Mouse (Mus musculus): Measurements from ENCODE around the gene Rnf144a. TPM values are rescaled to one million over a fixed set of nuclear protein-coding genes. Genes with fewer than 3 reads are reported as not detected.
"Not testable (repeated sequence)": the region's sequence is repeated elsewhere in the genome, so short reads cannot be mapped to it uniquely, and the experiment has no call there.

The Rnf144a gene
- polyA plus RNA-seq, 1 experiment from 2014 or later: 20.1 TPM

GRCm38 (mm10) chr12:26295995-26296394, 119.1 kb downstream of the Rnf144a start:
- ATAC-seq; H3K27ac ChIP-seq; H3K36me3 ChIP-seq; H3K4me1 ChIP-seq (replicated peaks); H3K4me2 ChIP-seq (replicated peaks); H3K27me3 ChIP-seq (replicated peaks); H3K9me3 ChIP-seq; H3K4me3 ChIP-seq (replicated peaks); H3K9ac ChIP-seq: not testable (repeated sequence)
- 7% methylated on average over 1 of the region's 1 CpGs for WGBS

- H3K27ac ChIP-seq: no peak overlapping the region
- no peak for ATAC-seq
- WGBS: 87% methylated on average over 2 of the region's 2 CpGs
Measured at GRCm38 (mm10) chr12:26289200-26289599, 125.9 kb downstream of the Rnf144a start.

GRCm38 (mm10) chr12:26288347-26288746, 126.7 kb downstream of the Rnf144a start:
- H3K4me2 ChIP-seq (replicated peaks): no peak overlapping the region
- no peaks in the 10 kb centered on the region for H3K9me3 ChIP-seq
- no peak for ATAC-seq
- no peak overlapping the region for H3K4me3 ChIP-seq (replicated peaks)
- WGBS: 63% methylated on average over 1 of the region's 1 CpGs
- no peaks in the 10 kb centered on the region for H3K27me3 ChIP-seq (replicated peaks)
- no peak overlapping the region for H3K27ac ChIP-seq
- no peaks in the 10 kb centered on the region for H3K36me3 ChIP-seq
- H3K4me1 ChIP-seq (replicated peaks): no peaks in the 10 kb centered on the region
- no peak overlapping the region for H3K9ac ChIP-seq

More at GRCm38 (mm10) chr12:26289200-26289599, 125.9 kb downstream of the Rnf144a start:
- Histone ChIP-seq H3K4me3 (replicated peaks) (no peak overlapping the region), H3K9ac (no peak overlapping the region), H3K36me3 (no peaks in the 10 kb centered on the region), H3K27me3 (replicated peaks) (no peaks in the 10 kb centered on the region), H3K9me3 (no peaks in the 10 kb centered on the region), H3K4me2 (replicated peaks) (no peak overlapping the region), H3K4me1 (replicated peaks) (no peaks in the 10 kb centered on the region)

- no peak for ATAC-seq
- Histone ChIP-seq H3K36me3 (no peaks in the 10 kb centered on the region), H3K9me3 (no peaks in the 10 kb centered on the region), H3K4me3 (replicated peaks) (no peak overlapping the region), H3K4me2 (replicated peaks) (no peak overlapping the region), H3K27ac (no peak overlapping the region), H3K4me1 (replicated peaks) (no peaks in the 10 kb centered on the region), H3K27me3 (replicated peaks) (no peaks in the 10 kb centered on the region), H3K9ac (no peak overlapping the region)
- 33% methylated on average over 8 of the region's 8 CpGs for WGBS
Measured at GRCm38 (mm10) chr12:26285939-26286338, 129.1 kb downstream of the Rnf144a start.

GRCm38 (mm10) chr12:26285460-26285859, 129.6 kb downstream of the Rnf144a start:
- H3K9ac ChIP-seq: no peak overlapping the region
- no peaks in the 10 kb centered on the region for H3K36me3 ChIP-seq
- no peaks in the 10 kb centered on the region for H3K4me1 ChIP-seq (replicated peaks)
- no peak overlapping the region for H3K4me2 ChIP-seq (replicated peaks)
- no peaks in the 10 kb centered on the region for H3K9me3 ChIP-seq
- H3K4me3 ChIP-seq (replicated peaks): no peak overlapping the region
- no peak overlapping the region for H3K27ac ChIP-seq
- WGBS: 62% methylated on average over 3 of the region's 3 CpGs
- ATAC-seq: no peak
- H3K27me3 ChIP-seq (replicated peaks): no peaks in the 10 kb centered on the region

GRCm38 (mm10) chr12:26280719-26281480, 134.2 kb downstream of the Rnf144a start:
- WGBS: 72% methylated on average over 3 of the region's 3 CpGs
- no peak overlapping the region for H3K9ac ChIP-seq
- H3K27me3 ChIP-seq (replicated peaks): no peaks in the 10 kb centered on the region
- no peak overlapping the region for H3K4me2 ChIP-seq (replicated peaks)
- no peak for ATAC-seq
- H3K4me1 ChIP-seq (replicated peaks): 0 out of 2 replicates have a peak, but pooled peaks cover 4% of the 10 kb centered on the region
- H3K36me3 ChIP-seq: no peaks in the 10 kb centered on the region
- H3K4me3 ChIP-seq (replicated peaks): no peak overlapping the region
- no peak overlapping the region for H3K27ac ChIP-seq
- no peaks in the 10 kb centered on the region for H3K9me3 ChIP-seq

GRCm38 (mm10) chr12:26277002-26277669, 137.9 kb downstream of the Rnf144a start:
- Histone ChIP-seq H3K9me3 (no peaks in the 10 kb centered on the region), H3K27me3 (replicated peaks) (no peaks in the 10 kb centered on the region), H3K27ac (no peak overlapping the region), H3K4me3 (replicated peaks) (no peak overlapping the region), H3K4me2 (replicated peaks) (no peak overlapping the region), H3K36me3 (no peaks in the 10 kb centered on the region), H3K9ac (no peak overlapping the region), H3K4me1 (replicated peaks) (0 out of 2 replicates have a peak, but pooled peaks cover 4% of the 10 kb centered on the region)
- 39% methylated on average over 7 of the region's 7 CpGs for WGBS
- no peak; the same call in 1 of the 2 replicates for ATAC-seq

GRCm38 (mm10) chr12:26276556-26276955, 138.5 kb downstream of the Rnf144a start:
- no peak overlapping the region for H3K27ac ChIP-seq
- no peak overlapping the region for H3K9ac ChIP-seq
- 54% methylated on average over 2 of the region's 2 CpGs for WGBS
- peak; percentile 39; the same call in 1 of the 2 replicates for ATAC-seq
- no peaks in the 10 kb centered on the region for H3K36me3 ChIP-seq
- no peaks in the 10 kb centered on the region for H3K9me3 ChIP-seq
- H3K4me3 ChIP-seq (replicated peaks): no peak overlapping the region
- no peak overlapping the region for H3K4me2 ChIP-seq (replicated peaks)
- H3K4me1 ChIP-seq (replicated peaks): 0 out of 2 replicates have a peak, but pooled peaks cover 4% of the 10 kb centered on the region
- H3K27me3 ChIP-seq (replicated peaks): no peaks in the 10 kb centered on the region

Other genes with a start within 250 kb of the Rnf144a start
- 1.1 and 1.2 TPM in 2 replicates for gene Rsad2, start 41.2 kb upstream of the Rnf144a start, polyA plus RNA-seq (2015; fragmentation: Nextera tagmentation; extraction: Ambion mirVana)
- gene Cmpk2, start 54.0 kb upstream of the Rnf144a start, polyA plus RNA-seq (2015; fragmentation: Nextera tagmentation; extraction: Ambion mirVana): 4.6 and 5.6 TPM in 2 replicates

All from intestine, embryonic 15.5 days (tissue).